Mouse (Mus musculus) neural tube, embryonic 12.5 days (tissue): Measurements from ENCODE around the gene Vmn1r202. TPM values are rescaled to one million over a fixed set of nuclear protein-coding genes. Genes with fewer than 3 reads are reported as not detected.
"Not testable (repeated sequence)": the region's sequence is repeated elsewhere in the genome, so short reads cannot be mapped to it uniquely, and the experiment has no call there.

ENCODE experiments used
- ATAC-seq: fragments of 200-750 bp; cut with Nextera tagmentation; 2 replicates; pipeline ENCODE4 v1.8.0; 2017; ENCODE audit warnings: low read depth, mild to moderate bottlenecking, moderate TSS enrichment, moderate library complexity; ENCODE audit not compliant: low FRiP score
- H3K27ac ChIP-seq: fragments of 300-500 bp; sonication (generic); 2 replicates; pipeline ENCODE4 v1.5.1; 2016
- H3K27me3 ChIP-seq: fragments of 300-500 bp; sonication (generic); replicated peaks from 2 replicates; pipeline ENCODE4 v1.6.1; 2016; ENCODE audit warnings: mild to moderate bottlenecking
- H3K36me3 ChIP-seq: fragments of 300-500 bp; sonication (generic); 2 replicates; pipeline ENCODE4 v1.6.1; 2016; ENCODE audit warnings: mild to moderate bottlenecking
- H3K4me1 ChIP-seq: fragments of 300-500 bp; sonication (generic); 2 replicates; pipeline ENCODE4 v1.6.1; 2016
- H3K4me2 ChIP-seq: fragments of 300-500 bp; sonication (generic); replicated peaks from 2 replicates; pipeline ENCODE4 v1.6.1; 2016; ENCODE audit warnings: mild to moderate bottlenecking
- H3K4me3 ChIP-seq: fragments of 300-500 bp; sonication (generic); 2 replicates; pipeline ENCODE4 v1.5.1; 2016
- H3K9ac ChIP-seq: fragments of 300-500 bp; sonication (generic); 2 replicates; pipeline ENCODE4 v1.6.1; 2016; ENCODE audit warnings: mild to moderate bottlenecking
- H3K9me3 ChIP-seq: fragments of 300-500 bp; sonication (generic); 2 replicates; pipeline ENCODE4 v1.6.1; 2016; ENCODE audit warnings: mild to moderate bottlenecking
- WGBS: fragments of 180-500 bp; shearing (Covaris S2); methylation state at CpG from one replicate; pipeline ENCODE4 v1.1.7; 2016; 5-methylcytosine and 5-hydroxymethylcytosine counted together
- polyA plus RNA-seq: library from polyadenylated mRNA; unstranded; fragments of >200 nt; fragmentation: Nextera tagmentation; extraction: Ambion mirVana; gene quantifications from 2 replicates; pipeline ENCODE4 v1.2.1, GENCODE M21; 2016

Gene Vmn1r202
- not detected in 2 replicates for polyA plus RNA-seq

GRCm38 (mm10) chr13:22505281-22505680 is at the start of gene Vmn1r202:
Vmn1r202 (minus strand) TSS chr13:22505381.
- H3K4me2 ChIP-seq = no peak within 1 kb of the TSS
- H3K4me1 ChIP-seq = no peaks in the 10 kb centered on the region
- no peaks in the 10 kb centered on the region for H3K9me3 ChIP-seq
- no peaks in the 10 kb centered on the region for H3K36me3 ChIP-seq
- ATAC-seq = no peak
- H3K27me3 ChIP-seq = no peaks in the 10 kb centered on the region
- H3K9ac ChIP-seq = no peak within 1 kb of the TSS
- H3K27ac ChIP-seq = no peak within 1 kb of the TSS
- H3K4me3 ChIP-seq = no peak within 1 kb of the TSS

- H3K9me3 ChIP-seq, H3K9ac ChIP-seq, H3K4me3 ChIP-seq, H3K36me3 ChIP-seq, ATAC-seq, H3K4me1 ChIP-seq, H3K4me2 ChIP-seq, H3K27me3 ChIP-seq, H3K27ac ChIP-seq: not testable (repeated sequence)
- 76% methylated on average over 1 of the region's 1 CpGs for WGBS
Measured at GRCm38 (mm10) chr13:22552898-22553297, 47.7 kb upstream of the Vmn1r202 start, which contains the start of gene Vmn1r204. Vmn1r204 (plus strand) TSS chr13:22553198.

GRCm38 (mm10) chr13:22517814-22518213 is 12.6 kb upstream of the Vmn1r202 start, which contains the start of gene Vmn1r203:
Vmn1r203 (plus strand) TSS chr13:22518114.
- Histone ChIP-seq H3K27me3 (no peaks in the 10 kb centered on the region), H3K4me2 (no peak within 1 kb of the TSS), H3K27ac (no peak within 1 kb of the TSS), H3K9ac (no peak within 1 kb of the TSS), H3K9me3 (no peaks in the 10 kb centered on the region), H3K4me1 (no peaks in the 10 kb centered on the region), H3K4me3 (no peak within 1 kb of the TSS), H3K36me3 (no peaks in the 10 kb centered on the region)
- ATAC-seq = no peak

GRCm38 (mm10) chr13:22502431-22502830 is 2.8 kb downstream of the Vmn1r202 start:
- 52% methylated on average over 3 of the region's 3 CpGs for WGBS
- Histone ChIP-seq H3K27me3 (no peaks in the 10 kb centered on the region), H3K4me3 (no peak overlapping the region), H3K9me3 (no peaks in the 10 kb centered on the region), H3K4me1 (no peaks in the 10 kb centered on the region), H3K4me2 (no peak overlapping the region), H3K36me3 (no peaks in the 10 kb centered on the region), H3K27ac (no peak overlapping the region), H3K9ac (no peak overlapping the region)
- no peak for ATAC-seq

- Histone ChIP-seq H3K9me3 (no peaks in the 10 kb centered on the region), H3K36me3 (no peaks in the 10 kb centered on the region), H3K4me3 (no peak within 1 kb of the TSS), H3K27ac (no peak within 1 kb of the TSS), H3K4me1 (no peaks in the 10 kb centered on the region), H3K4me2 (no peak within 1 kb of the TSS), H3K9ac (no peak within 1 kb of the TSS), H3K27me3 (no peaks in the 10 kb centered on the region)
- ATAC-seq = no peak
- WGBS = 62% methylated on average over 1 of the region's 1 CpGs
Measured at GRCm38 (mm10) chr13:22471623-22472022, 33.6 kb downstream of the Vmn1r202 start, which contains the start of gene Vmn1r201. Vmn1r201 (plus strand) TSS chr13:22471923.

GRCm38 (mm10) chr13:22455145-22455544 is 50.0 kb downstream of the Vmn1r202 start:
- H3K4me2 ChIP-seq = no peak overlapping the region
- H3K4me3 ChIP-seq = no peak overlapping the region
- H3K27ac ChIP-seq = no peak overlapping the region
- no peak for ATAC-seq
- H3K27me3 ChIP-seq = no peaks in the 10 kb centered on the region
- H3K9me3 ChIP-seq = no peaks in the 10 kb centered on the region
- no peaks in the 10 kb centered on the region for H3K4me1 ChIP-seq
- no peak overlapping the region for H3K9ac ChIP-seq
- H3K36me3 ChIP-seq = no peaks in the 10 kb centered on the region

Other genes with a start within 250 kb of the Vmn1r202 start
- gene Vmn1r195, start 234.9 kb downstream of the Vmn1r202 start, polyA plus RNA-seq = not detected in 2 replicates
- not detected in 2 replicates for gene Vmn1r196, start 215.5 kb downstream of the Vmn1r202 start, polyA plus RNA-seq
- not detected in 2 replicates for gene Vmn1r197, start 180.8 kb downstream of the Vmn1r202 start, polyA plus RNA-seq
- gene Vmn1r198, start 155.0 kb downstream of the Vmn1r202 start, polyA plus RNA-seq = not detected in 2 replicates
- not detected in 2 replicates for gene Vmn1r199, start 125.6 kb downstream of the Vmn1r202 start, polyA plus RNA-seq
- 0.04 TPM in 2 replicates for gene Vmn1r200, start 115.0 kb downstream of the Vmn1r202 start, polyA plus RNA-seq
- gene Vmn1r201, start 33.5 kb downstream of the Vmn1r202 start, polyA plus RNA-seq = not detected in 2 replicates
- not detected in 2 replicates for gene Vmn1r203, start 12.7 kb upstream of the Vmn1r202 start, polyA plus RNA-seq
- gene Vmn1r204, start 47.8 kb upstream of the Vmn1r202 start, polyA plus RNA-seq = not detected in 2 replicates
- gene Vmn1r205, start 87.6 kb upstream of the Vmn1r202 start, polyA plus RNA-seq = not detected in 2 replicates
- gene Vmn1r206, start 118.9 kb upstream of the Vmn1r202 start, polyA plus RNA-seq = not detected in 2 replicates
- gene Vmn1r207-ps, start 224.2 kb upstream of the Vmn1r202 start, polyA plus RNA-seq = not detected in 2 replicates